In the genomic region with DNA sequence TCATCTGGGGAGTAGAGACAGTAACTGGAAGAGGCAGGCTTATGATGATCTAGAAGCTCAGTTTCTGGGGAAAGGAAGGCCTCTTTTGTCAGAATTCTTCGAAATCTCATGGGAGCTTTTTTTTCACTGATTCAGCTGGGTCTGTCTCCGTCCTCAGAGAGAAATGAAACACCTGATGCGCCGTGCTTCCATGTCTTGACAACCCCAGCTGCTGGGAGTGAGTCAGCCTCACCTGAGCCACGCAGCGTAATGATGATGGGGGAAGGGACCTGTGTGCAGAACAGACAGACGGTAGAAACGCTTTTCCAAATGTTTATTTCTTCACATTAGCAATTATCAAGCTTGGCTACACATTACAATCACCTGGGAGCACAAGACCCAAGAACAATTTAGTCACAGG, we compare ENCODE assay signal across 12 mouse cellular contexts. TPM values are rescaled to one million over a fixed set of nuclear protein-coding genes. Genes with fewer than 3 reads are reported as not detected.
A peak's percentile ranks its signal among the peaks of the same experiment; 100 is the strongest.
DNase-seq lines count a peak whose midpoint lies in the region; ATAC-seq and TF ChIP-seq lines count a peak whose summit lies in the region.
"Had no signal": no experiment of that assay in that cellular context is flagged by ENCODE, and none has a peak within 500 bp of the region (broad histone marks: within the 10 kb centered on the region; RNA-seq: fewer than 3 reads in every experiment).

No protein-coding gene starts in this region.

- DNase-seq in heart, postnatal 10 days: no peak
- DNase-seq in lung, embryonic 14.5 days: no peak
- no peak for DNase-seq in lung, postnatal 25 days (ENCODE audit: low spot score)
- peak; percentile 65 for DNase-seq in induced T-regulatory cell, adult 2 months (ENCODE audit: low read depth)
- no peak for DNase-seq in B cell, adult 2 months
- DNase-seq: cerebellum, adult 18-20 months had no signal

- H3K36me3 ChIP-seq in heart, embryonic 16.5 days (ENCODE audit: control insufficient read depth, insufficient read depth): no peaks in the 10 kb centered on the region
- H3K36me3 ChIP-seq in lung, embryonic 14.5 days (ENCODE audit: insufficient read depth): no peaks in the 10 kb centered on the region
- no peaks in the 10 kb centered on the region for H3K36me3 ChIP-seq in stomach, embryonic 15.5 days
- H3K36me3 ChIP-seq: forebrain, embryonic 10.5 days; lung, embryonic 15.5 days; midbrain, embryonic 12.5 days had no signal

- H3K9ac ChIP-seq in heart, embryonic 16.5 days (ENCODE audit: low read length): no peak overlapping the region
- no peak overlapping the region for H3K9ac ChIP-seq in lung, embryonic 14.5 days
- no peak overlapping the region for H3K9ac ChIP-seq in stomach, embryonic 15.5 days
- H3K9ac ChIP-seq: lung, embryonic 15.5 days; midbrain, embryonic 12.5 days had no signal

- intact Hi-C loops in heart, postnatal 10 days (cut with DNase I): no loop called here

- peaks cover 23% of the 10 kb centered on the region for H3K4me1 ChIP-seq in heart, embryonic 16.5 days (ENCODE audit: control insufficient read depth, insufficient read depth, low read length)
- H3K4me1 ChIP-seq in lung, embryonic 14.5 days (ENCODE audit: insufficient read depth): no peaks in the 10 kb centered on the region
- H3K4me1 ChIP-seq in stomach, embryonic 15.5 days: peaks cover 3% of the 10 kb centered on the region; the same call in 1 of the 2 replicates

- no peak overlapping the region for H3K4me2 ChIP-seq in heart, embryonic 16.5 days (ENCODE audit: low read depth, low read length)
- no peak overlapping the region for H3K4me2 ChIP-seq in lung, embryonic 14.5 days
- H3K4me2 ChIP-seq in stomach, embryonic 15.5 days: no peak overlapping the region
- H3K4me2 ChIP-seq: lung, embryonic 15.5 days; midbrain, embryonic 12.5 days had no signal

- H3K4me3 ChIP-seq in heart, embryonic 16.5 days (ENCODE audit: low read length): no peak overlapping the region
- H3K4me3 ChIP-seq in lung, embryonic 14.5 days (ENCODE audit: low read depth, low read length): no peak overlapping the region
- no peak overlapping the region for H3K4me3 ChIP-seq in stomach, embryonic 15.5 days (replicated peaks)
- H3K4me3 ChIP-seq: forebrain, embryonic 10.5 days; layer of hippocampus, adult 2 months; lung, embryonic 15.5 days; midbrain, embryonic 12.5 days had no signal

- H3K27ac ChIP-seq in heart, embryonic 16.5 days (ENCODE audit: low read length): peak overlapping the region; percentile 75
- H3K27ac ChIP-seq in lung, embryonic 14.5 days (ENCODE audit: low read depth): peak overlapping the region; percentile 46
- peak overlapping the region; percentile 69; the same call in 1 of the 2 replicates for H3K27ac ChIP-seq in stomach, embryonic 15.5 days
- H3K27ac ChIP-seq: forebrain, embryonic 10.5 days; layer of hippocampus, adult 2 months; midbrain, embryonic 12.5 days had no signal

- TF ChIP-seq CTCF in lung, embryonic 14.5 days (IDR thresholded peaks at IDR 0.05; ENCODE audit: low read depth): no peak

- no peaks in the 10 kb centered on the region for H3K27me3 ChIP-seq in heart, embryonic 16.5 days (ENCODE audit: control insufficient read depth, insufficient read depth, low read length)
- H3K27me3 ChIP-seq in lung, embryonic 14.5 days (ENCODE audit: insufficient read depth, low read length): no peaks in the 10 kb centered on the region
- H3K27me3 ChIP-seq in stomach, embryonic 15.5 days (replicated peaks): no peaks in the 10 kb centered on the region
- H3K27me3 ChIP-seq: lung, embryonic 15.5 days; midbrain, embryonic 12.5 days had no signal

- no peaks in the 10 kb centered on the region for H3K9me3 ChIP-seq in heart, embryonic 16.5 days (replicated peaks; ENCODE audit: control insufficient read depth, low read length)
- H3K9me3 ChIP-seq in lung, embryonic 14.5 days (ENCODE audit: low read depth, low read length): no peaks in the 10 kb centered on the region
- no peaks in the 10 kb centered on the region for H3K9me3 ChIP-seq in stomach, embryonic 15.5 days
- H3K9me3 ChIP-seq: forebrain, embryonic 10.5 days; lung, embryonic 15.5 days; midbrain, embryonic 12.5 days had no signal

- ATAC-seq in heart, embryonic 16.5 days (replicated peaks; ENCODE audit: extremely low read depth, insufficient read depth, low FRiP score): no peak
- no peak for ATAC-seq in lung, embryonic 14.5 days (ENCODE audit: insufficient read depth)
- no peak for ATAC-seq in stomach, embryonic 15.5 days (ENCODE audit: insufficient read depth, low FRiP score, low read depth)

- WGBS in heart, embryonic 16.5 days: 66% methylated on average over 8 of the region's 8 CpGs
- WGBS in lung, embryonic 14.5 days: 52% methylated on average over 8 of the region's 8 CpGs
- 45% methylated on average over 8 of the region's 8 CpGs for WGBS in stomach, embryonic 15.5 days

RNA-seq across cellular contexts. Expression of gene Nabp1, which starts 31.6 kb away (rescaled TPM):
- 28.0 and 29.1 TPM in 2 replicates for polyA plus RNA-seq in heart, embryonic 16.5 days (2015; fragmentation: Nextera tagmentation; extraction: Ambion mirVana)
- 10 to 100 TPM; 33.1 to 36.1 TPM for total RNA-seq in heart, postnatal 10 days (2021)
- 5.6 and 8.3 TPM in 2 replicates for polyA plus RNA-seq in lung, embryonic 14.5 days (2014; fragmentation: Nextera tagmentation; extraction: Ambion mirVana)
- polyA plus RNA-seq in stomach, embryonic 15.5 days (2015; fragmentation: Nextera tagmentation; extraction: Ambion mirVana): 17.2 and 17.5 TPM in 2 replicates
